Comparison of ENCODE assay signal across 8 mouse cellular contexts in genomic region chr9:63135356-63135755, GRCm38 (mm10). TPM values are rescaled to one million over a fixed set of nuclear protein-coding genes. Genes with fewer than 3 reads are reported as not detected.
DNase-seq lines count a peak whose midpoint lies in the region; ATAC-seq and TF ChIP-seq lines count a peak whose summit lies in the region.

No protein-coding gene starts in this region.

- no peak for ATAC-seq in cerebellum, adult (ENCODE audit: insufficient number of reproducible peaks, low FRiP score, low TSS enrichment)
- no peak for ATAC-seq in limb, embryonic 15.5 days (ENCODE audit: insufficient number of reproducible peaks, low FRiP score, low TSS enrichment, low read depth)
- ATAC-seq in stomach, embryonic 16.5 days (ENCODE audit: insufficient read depth, low FRiP score) = no peak

- DNase-seq in cerebellum, adult 11-12 months = peak; percentile 29
- DNase-seq in spleen, adult 2 months (ENCODE audit: low read depth in 1 of 2, low spot score in 2 of 2) = no peak
- DNase-seq in spleen, postnatal 4 days (ENCODE audit: low spot score in 2 of 2) = no peak
- DNase-seq in layer of hippocampus, adult 11-12 months (ENCODE audit: low spot score) = no peak
- no peak for DNase-seq in right cerebral cortex, postnatal 14 days

- peak overlapping the region; percentile 47 for H3K4me3 ChIP-seq in spleen, adult 2 months (ENCODE audit: extremely low read depth, insufficient read depth, insufficient read length)
- H3K4me3 ChIP-seq in limb, embryonic 15.5 days = peak overlapping the region; percentile 25
- peak overlapping the region; percentile 36 for H3K4me3 ChIP-seq in stomach, embryonic 16.5 days (replicated peaks; ENCODE audit: low read length)

- H3K4me1 ChIP-seq in spleen, adult 2 months (ENCODE audit: control insufficient read depth, insufficient read depth, insufficient read length) = peaks cover 3% of the 10 kb centered on the region
- H3K4me1 ChIP-seq in limb, embryonic 15.5 days = peaks cover 49% of the 10 kb centered on the region
- peaks cover 7% of the 10 kb centered on the region; the same call in 1 of the 2 replicates for H3K4me1 ChIP-seq in stomach, embryonic 16.5 days (ENCODE audit: control insufficient read depth, insufficient read depth, low read length)

- no peaks in the 10 kb centered on the region for H3K9me3 ChIP-seq in limb, embryonic 15.5 days
- H3K9me3 ChIP-seq in stomach, embryonic 16.5 days (replicated peaks; ENCODE audit: control insufficient read depth, low read length) = no peaks in the 10 kb centered on the region

- no peak overlapping the region for H3K27ac ChIP-seq in spleen, adult 2 months (ENCODE audit: insufficient read depth, low read length)
- no peak overlapping the region for H3K27ac ChIP-seq in limb, embryonic 15.5 days
- H3K27ac ChIP-seq in stomach, embryonic 16.5 days (ENCODE audit: low read length) = no peak overlapping the region

- no peak overlapping the region for H3K9ac ChIP-seq in limb, embryonic 15.5 days
- H3K9ac ChIP-seq in stomach, embryonic 16.5 days (ENCODE audit: low read length) = no peak overlapping the region

- peak overlapping the region; percentile 42 for H3K4me2 ChIP-seq in limb, embryonic 15.5 days
- H3K4me2 ChIP-seq in stomach, embryonic 16.5 days (ENCODE audit: low read depth, low read length) = peak overlapping the region; percentile 48

- H3K27me3 ChIP-seq in spleen, adult 2 months (ENCODE audit: control insufficient read depth, insufficient read depth, low read length) = peaks cover 32% of the 10 kb centered on the region
- peaks cover 68% of the 10 kb centered on the region for H3K27me3 ChIP-seq in limb, embryonic 15.5 days
- H3K27me3 ChIP-seq in stomach, embryonic 16.5 days (ENCODE audit: control insufficient read depth, insufficient read depth, low read length) = peaks cover 61% of the 10 kb centered on the region

- TF ChIP-seq POLR2A in spleen, adult 2 months (IDR thresholded peaks at IDR 0.05; ENCODE audit: low read depth, low read length) = no peak

- no peaks in the 10 kb centered on the region for H3K36me3 ChIP-seq in spleen, adult 2 months (ENCODE audit: control insufficient read depth, insufficient read depth, low read length)
- no peaks in the 10 kb centered on the region for H3K36me3 ChIP-seq in limb, embryonic 15.5 days
- no peaks in the 10 kb centered on the region for H3K36me3 ChIP-seq in stomach, embryonic 16.5 days (ENCODE audit: control insufficient read depth, insufficient read depth, low read length)

- WGBS in spleen, adult 2 months = 3% methylated on average over 11 of the region's 11 CpGs
- 4% methylated on average over 11 of the region's 11 CpGs for WGBS in limb, embryonic 15.5 days
- 4% methylated on average over 11 of the region's 11 CpGs for WGBS in stomach, embryonic 16.5 days

- no peak for TF ChIP-seq CTCF in spleen, adult 2 months (IDR thresholded peaks at IDR 0.05; ENCODE audit: extremely low read depth, insufficient read depth, insufficient read length, insufficient replicate concordance)

RNA-seq across cellular contexts. Expression of gene Skor1, which starts 13.4 kb away (rescaled TPM):
- 0.04 and 0.09 TPM in 2 replicates for polyA plus RNA-seq in spleen, adult 2 months (2012; rRNA removed)
- polyA plus RNA-seq in limb, embryonic 15.5 days (2015; fragmentation: Nextera tagmentation; extraction: Ambion mirVana) = 0.04 TPM in 1 of 2 replicates, not detected in the other
- polyA plus RNA-seq in stomach, embryonic 16.5 days (2015; fragmentation: Nextera tagmentation; extraction: Ambion mirVana) = not detected in 2 replicates
